ENCODE assay signal across 13 mouse cellular contexts in genomic region chr1:177045885-177046284, GRCm38 (mm10).
DNase-seq lines count a peak whose midpoint lies in the region; ATAC-seq and TF ChIP-seq lines count a peak whose summit lies in the region.
"Had no signal": no experiment of that assay in that cellular context is flagged by ENCODE, and none has a peak within 500 bp of the region (broad histone marks: within the 10 kb centered on the region; RNA-seq: fewer than 3 reads in every experiment).

No protein-coding gene starts in this region.

- H3K4me1 ChIP-seq in liver, embryonic 16.5 days (ENCODE audit: control insufficient read depth, low read depth, low read length): no peaks in the 10 kb centered on the region
- H3K4me1 ChIP-seq: hindbrain, embryonic 12.5 days; intestine, embryonic 15.5 days; midbrain, embryonic 12.5 days had no signal

- no peaks in the 10 kb centered on the region for H3K27me3 ChIP-seq in liver, embryonic 16.5 days (ENCODE audit: control insufficient read depth, insufficient read depth, low read depth, low read length)
- H3K27me3 ChIP-seq: heart, embryonic 15.5 days; hindbrain, embryonic 12.5 days; intestine, embryonic 15.5 days; midbrain, embryonic 12.5 days had no signal

- peak overlapping the region; percentile 20; the same call in 1 of the 2 replicates for H3K27ac ChIP-seq in layer of hippocampus, adult 2 months
- H3K27ac ChIP-seq in liver, embryonic 16.5 days (ENCODE audit: low read length): no peak overlapping the region
- H3K27ac ChIP-seq: heart, embryonic 15.5 days; hindbrain, embryonic 12.5 days; intestine, embryonic 15.5 days; midbrain, embryonic 12.5 days had no signal

- no peak overlapping the region for H3K4me3 ChIP-seq in layer of hippocampus, adult 2 months
- H3K4me3 ChIP-seq in liver, embryonic 16.5 days (ENCODE audit: low read depth, low read length): no peak overlapping the region
- H3K4me3 ChIP-seq: heart, embryonic 15.5 days; hindbrain, embryonic 12.5 days; intestine, embryonic 15.5 days; midbrain, embryonic 12.5 days had no signal

- no peak overlapping the region for H3K9ac ChIP-seq in liver, embryonic 16.5 days (ENCODE audit: low read depth, low read length)
- H3K9ac ChIP-seq: heart, embryonic 15.5 days; hindbrain, embryonic 12.5 days; intestine, embryonic 15.5 days; midbrain, embryonic 12.5 days had no signal

- H3K36me3 ChIP-seq in liver, embryonic 16.5 days (ENCODE audit: control insufficient read depth, insufficient read depth): no peaks in the 10 kb centered on the region
- H3K36me3 ChIP-seq: heart, embryonic 15.5 days; hindbrain, embryonic 12.5 days; intestine, embryonic 15.5 days; midbrain, embryonic 12.5 days had no signal

- no peak overlapping the region for H3K4me2 ChIP-seq in liver, embryonic 16.5 days (ENCODE audit: low read depth, low read length)
- H3K4me2 ChIP-seq: heart, embryonic 15.5 days; hindbrain, embryonic 12.5 days; intestine, embryonic 15.5 days; midbrain, embryonic 12.5 days had no signal

- TF ChIP-seq CTCF in layer of hippocampus, adult 2 months (conservative IDR thresholded peaks at IDR 0.05): no peak

- DNase-seq in layer of hippocampus, adult 2 months (ENCODE audit: low spot score in 2 of 2): no peak
- DNase-seq in layer of hippocampus, adult 8-10 months (ENCODE audit: low spot score in 2 of 2): no peak
- DNase-seq in adrenal gland, postnatal 14 days: peak; percentile 55
- DNase-seq in kidney, adult 9 months: peak; percentile 94
- DNase-seq in ovary, postnatal 14 days (ENCODE audit: low spot score): no peak
- DNase-seq in gastrocnemius, adult 18-20 months (ENCODE audit: low spot score): no peak
- DNase-seq: layer of hippocampus, postnatal 36 days; right cerebral cortex, postnatal 4 days had no signal

- no peaks in the 10 kb centered on the region for H3K9me3 ChIP-seq in liver, embryonic 16.5 days (replicated peaks; ENCODE audit: control insufficient read depth, low read length)
- H3K9me3 ChIP-seq: heart, embryonic 15.5 days; hindbrain, embryonic 12.5 days; intestine, embryonic 15.5 days; midbrain, embryonic 12.5 days had no signal

- peak; percentile 82 for ATAC-seq in liver, embryonic 16.5 days (ENCODE audit: low read depth)
- ATAC-seq: intestine, embryonic 15.5 days had no signal

Comparison
In these comparisons a context has a peak if more than half of its experiments do, and no peak if none do; other contexts are left out.
1. DNase-seq: peak in adrenal gland, postnatal 14 days (single experiment) and kidney, adult 9 months (single experiment); none in layer of hippocampus, adult 2 months (0 of 2), layer of hippocampus, adult 8-10 months (0 of 2), ovary, postnatal 14 days (single experiment) and gastrocnemius, adult 18-20 months (single experiment).